Mouse (Mus musculus): ENCODE measurements around the gene Ankrd33b.

The Ankrd33b gene

GRCm38 (mm10) chr15:31366596-31367480 is 688 bp downstream of the Ankrd33b start:
- under 1% methylated on average over 72 of the region's 72 CpGs for WGBS

- 8% methylated on average over 37 of the region's 37 CpGs for WGBS
These were observed 1.6 kb downstream of the Ankrd33b start for GRCm38 (mm10) chr15:31365720-31366591.

GRCm38 (mm10) chr15:31365041-31365719 is 2.3 kb downstream of the Ankrd33b start:
- 32% methylated on average over 11 of the region's 11 CpGs for WGBS

- 60% methylated on average over 6 of the region's 6 CpGs for WGBS
These were observed 3.1 kb downstream of the Ankrd33b start for GRCm38 (mm10) chr15:31364396-31364795.

GRCm38 (mm10) chr15:31363981-31364361 is 3.6 kb downstream of the Ankrd33b start:
- 44% methylated on average over 8 of the region's 8 CpGs for WGBS

GRCm38 (mm10) chr15:31363241-31363980 is 4.1 kb downstream of the Ankrd33b start:
- WGBS: 57% methylated on average over 13 of the region's 13 CpGs

GRCm38 (mm10) chr15:31361259-31361853 is 6.2 kb downstream of the Ankrd33b start:
- 79% methylated on average over 9 of the region's 9 CpGs for WGBS

- WGBS: 67% methylated on average over 6 of the region's 6 CpGs
These were observed 6.9 kb downstream of the Ankrd33b start for GRCm38 (mm10) chr15:31360593-31360992.

- WGBS: 95% methylated on average over 6 of the region's 6 CpGs
These were observed 7.7 kb downstream of the Ankrd33b start for GRCm38 (mm10) chr15:31359805-31360204.

- 72% methylated on average over 13 of the region's 13 CpGs for WGBS
These were observed 14.8 kb downstream of the Ankrd33b start for GRCm38 (mm10) chr15:31352494-31353279.

GRCm38 (mm10) chr15:31349810-31350341 is 17.6 kb downstream of the Ankrd33b start:
- WGBS: 57% methylated on average over 7 of the region's 7 CpGs

- WGBS: 61% methylated on average over 5 of the region's 5 CpGs
These were observed 18.5 kb downstream of the Ankrd33b start for GRCm38 (mm10) chr15:31349046-31349445.

GRCm38 (mm10) chr15:31348241-31348640 is 19.3 kb downstream of the Ankrd33b start:
- WGBS: 84% methylated on average over 5 of the region's 5 CpGs

- WGBS: 57% methylated on average over 2 of the region's 2 CpGs
These were observed 21.0 kb downstream of the Ankrd33b start for GRCm38 (mm10) chr15:31346508-31346907.

- 46% methylated on average over 9 of the region's 9 CpGs for WGBS
These were observed 22.2 kb downstream of the Ankrd33b start for GRCm38 (mm10) chr15:31345366-31345765.

GRCm38 (mm10) chr15:31344811-31345211 is 22.7 kb downstream of the Ankrd33b start:
- 50% methylated on average over 18 of the region's 18 CpGs for WGBS

GRCm38 (mm10) chr15:31343602-31344001 is 23.9 kb downstream of the Ankrd33b start:
- 14% methylated on average over 6 of the region's 6 CpGs for WGBS

GRCm38 (mm10) chr15:31342496-31342901 is 25.0 kb downstream of the Ankrd33b start:
- 19% methylated on average over 8 of the region's 8 CpGs for WGBS

GRCm38 (mm10) chr15:31342001-31342400 is 25.5 kb downstream of the Ankrd33b start:
- 67% methylated on average over 1 of the region's 1 CpGs for WGBS
